Mouse (Mus musculus): ENCODE measurements at regions not wholly inside any gene's neighbourhood (a gene's known extent, or its start where the extent isn't known, plus 50 kb on each side); places are given as distances from the start of the nearest gene placed in this dataset.

GRCm38 (mm10) chr13:101506696-101507095 lies 261.3 kb downstream of the Pik3r1 start:
- in situ Hi-C loops (cut with MboI, MseI) = no loop called here

GRCm38 (mm10) chr13:101505054-101505453 lies 263.0 kb downstream of the Pik3r1 start:
- in situ Hi-C loops (cut with MboI, MseI) = no loop called here

- in situ Hi-C loops (cut with MboI, MseI) = no loop called here
Observed at GRCm38 (mm10) chr13:101504241-101504640, 263.8 kb downstream of the Pik3r1 start.

- in situ Hi-C loops (cut with MboI, MseI) = no loop called here
Observed at GRCm38 (mm10) chr13:101501845-101502284, 266.2 kb downstream of the Pik3r1 start.

GRCm38 (mm10) chr13:101501061-101501460 lies 267.0 kb downstream of the Pik3r1 start:
- in situ Hi-C loops (cut with MboI, MseI) = no loop called here

- in situ Hi-C loops (cut with MboI, MseI) = no loop called here
Observed at GRCm38 (mm10) chr13:101491835-101492234, 276.2 kb downstream of the Pik3r1 start.

GRCm38 (mm10) chr13:101490961-101491360 lies 277.1 kb downstream of the Pik3r1 start:
- in situ Hi-C loops (cut with MboI, MseI) = no loop called here

- in situ Hi-C loops (cut with MboI, MseI) = no loop called here
Observed at GRCm38 (mm10) chr13:101487621-101488020, 280.4 kb downstream of the Pik3r1 start.

- in situ Hi-C loops (cut with MboI, MseI) = no loop called here
Observed at GRCm38 (mm10) chr13:101485823-101486222, 282.2 kb downstream of the Pik3r1 start.

GRCm38 (mm10) chr13:101483816-101484215 lies 284.2 kb downstream of the Pik3r1 start:
- in situ Hi-C loops (cut with MboI, MseI) = no loop called here

- in situ Hi-C loops (cut with MboI, MseI) = no loop called here
Observed at GRCm38 (mm10) chr13:101481551-101482184, 286.3 kb downstream of the Pik3r1 start.

- in situ Hi-C loops (cut with MboI, MseI) = no loop called here
Observed at GRCm38 (mm10) chr13:101479297-101479652, 288.7 kb downstream of the Pik3r1 start.

GRCm38 (mm10) chr13:101478608-101479296 lies 289.3 kb downstream of the Pik3r1 start:
- in situ Hi-C loops (cut with MboI, MseI) = no loop called here

- in situ Hi-C loops (cut with MboI, MseI) = no loop called here
Observed at GRCm38 (mm10) chr13:101473349-101473748, 294.7 kb downstream of the Pik3r1 start.

GRCm38 (mm10) chr13:101470560-101471247 lies 297.3 kb downstream of the Pik3r1 start:
- in situ Hi-C loops (cut with MboI, MseI) = no loop called here

GRCm38 (mm10) chr13:101465748-101466127 lies 302.3 kb downstream of the Pik3r1 start:
- in situ Hi-C loops (cut with MboI, MseI) = no loop called here

GRCm38 (mm10) chr13:101464928-101465747 lies 302.9 kb downstream of the Pik3r1 start:
- in situ Hi-C loops (cut with MboI, MseI) = no loop called here

GRCm38 (mm10) chr13:101456926-101457325 lies 311.1 kb downstream of the Pik3r1 start:
- in situ Hi-C loops (cut with MboI, MseI) = no loop called here

GRCm38 (mm10) chr13:101454276-101454675 lies 313.7 kb downstream of the Pik3r1 start:
- in situ Hi-C loops (cut with MboI, MseI) = no loop called here

GRCm38 (mm10) chr13:101450501-101450900 lies 317.5 kb downstream of the Pik3r1 start:
- in situ Hi-C loops (cut with MboI, MseI) = no loop called here

GRCm38 (mm10) chr13:101439517-101439916 lies 328.5 kb downstream of the Pik3r1 start:
- in situ Hi-C loops (cut with MboI, MseI) = no loop called here

GRCm38 (mm10) chr13:101439041-101439440 lies 329.0 kb downstream of the Pik3r1 start:
- in situ Hi-C loops (cut with MboI, MseI) = no loop called here
